Mouse (Mus musculus) E14TG2a.4 (cell line): Measurements from ENCODE around the gene Slc39a11.

ENCODE experiments used
- CTCF ChIP-seq: conservative IDR thresholded peaks from 2 replicates; pipeline ENCODE4 v1.5.1; 2014; ENCODE audit warnings: low read length
- POU5F1 ChIP-seq: IDR thresholded peaks from 2 replicates; pipeline ENCODE4 v1.6.1; 2014; ENCODE audit warnings: low read length, borderline replicate concordance

DNA sequence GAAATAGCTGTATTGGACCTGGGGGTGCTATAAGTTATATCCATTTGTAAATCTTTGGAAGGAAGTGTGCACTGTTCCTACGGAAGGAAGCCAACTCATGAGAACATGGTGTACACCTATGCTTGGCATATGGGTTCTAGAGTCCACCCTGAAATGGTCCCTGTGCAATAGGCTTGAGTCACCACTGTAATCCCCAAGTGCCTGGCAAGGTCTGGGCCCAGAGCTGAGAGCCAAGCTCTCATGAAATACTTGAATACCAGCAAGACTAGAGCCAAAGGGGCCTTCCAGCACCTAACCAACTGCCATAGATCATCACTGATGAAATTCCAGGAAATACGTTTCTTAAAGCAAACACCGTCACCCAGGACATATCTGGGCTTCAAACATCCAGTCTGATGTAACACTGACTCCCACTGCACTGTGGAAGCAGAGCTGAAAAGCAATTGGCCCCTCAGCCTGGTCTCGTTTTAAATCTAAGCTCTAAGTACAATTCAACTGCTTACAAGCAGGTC, 111.4 kb downstream of the Slc39a11 start:
- TF ChIP-seq CTCF (no peak), POU5F1 (no peak)
